Mouse (Mus musculus): Measurements from ENCODE around the gene Fam122b. TPM values are rescaled to one million over a fixed set of nuclear protein-coding genes. Genes with fewer than 3 reads are reported as not detected.

Fam122b gene
- polyA plus RNA-seq, 1 experiment from 2014 or later, result 4.1 TPM

GRCm38 (mm10) chrX:53237971-53238370 is 31.6 kb downstream of the Fam122b start:
- 14% methylated on average over 2 of the region's 2 CpGs for WGBS
- DNase-seq (no peak), ATAC-seq (ENCODE audit: low FRiP score, low TSS enrichment) (no peak)
- Histone ChIP-seq H3K4me2 (ENCODE audit: low read length) (no peak overlapping the region), H3K4me3 (replicated peaks; ENCODE audit: low read depth, low read length) (no peak overlapping the region), H3K9me3 (ENCODE audit: control insufficient read depth, low read length) (no peaks in the 10 kb centered on the region), H3K9ac (replicated peaks; ENCODE audit: low read length) (no peak overlapping the region), H3K27me3 (ENCODE audit: control insufficient read depth, insufficient read depth, low read length) (no peaks in the 10 kb centered on the region), H3K27ac (replicated peaks; ENCODE audit: low read depth, low read length) (no peak overlapping the region), H3K4me1 (ENCODE audit: control insufficient read depth, insufficient read depth, low read length) (no peaks in the 10 kb centered on the region), H3K36me3 (ENCODE audit: control insufficient read depth, insufficient read depth, low read length) (no peaks in the 10 kb centered on the region)

- ATAC-seq (ENCODE audit: low FRiP score, low TSS enrichment) (no peak), DNase-seq (no peak)
- H3K27ac ChIP-seq (replicated peaks; ENCODE audit: low read depth, low read length), result no peak overlapping the region
- no peaks in the 10 kb centered on the region for H3K4me1 ChIP-seq (ENCODE audit: control insufficient read depth, insufficient read depth, low read length)
- no peak overlapping the region for H3K4me2 ChIP-seq (ENCODE audit: low read length)
- H3K9ac ChIP-seq (replicated peaks; ENCODE audit: low read length), result no peak overlapping the region
- no peaks in the 10 kb centered on the region for H3K27me3 ChIP-seq (ENCODE audit: control insufficient read depth, insufficient read depth, low read length)
- WGBS, result 41% methylated on average over 7 of the region's 7 CpGs
- H3K4me3 ChIP-seq (replicated peaks; ENCODE audit: low read depth, low read length), result no peak overlapping the region
- H3K36me3 ChIP-seq (ENCODE audit: control insufficient read depth, insufficient read depth, low read length), result no peaks in the 10 kb centered on the region
- H3K9me3 ChIP-seq (ENCODE audit: control insufficient read depth, low read length), result no peaks in the 10 kb centered on the region
These were observed 33.2 kb downstream of the Fam122b start for GRCm38 (mm10) chrX:53236404-53236803.

DNA sequence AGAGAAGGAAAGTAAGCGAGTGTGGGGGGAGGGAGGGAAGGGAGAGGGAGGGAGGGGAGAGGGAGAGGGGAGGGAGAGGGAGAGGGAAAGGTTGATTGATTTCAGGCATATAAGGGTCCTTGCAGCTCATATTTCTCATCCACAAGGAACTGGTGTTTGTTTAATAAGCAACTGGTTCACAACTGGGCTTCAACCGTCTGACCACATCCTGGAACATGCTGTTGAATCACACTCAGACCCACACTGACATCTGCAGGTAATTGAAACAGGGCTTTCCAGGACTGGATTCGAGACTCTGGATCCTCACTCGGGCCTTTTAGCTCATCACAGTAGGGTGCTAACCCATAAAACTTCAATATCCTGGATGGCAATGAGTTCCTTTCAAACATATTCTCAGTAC is 35.9 kb downstream of the Fam122b start:
- Histone ChIP-seq H3K4me2 (ENCODE audit: low read length) (no peak overlapping the region), H3K27ac (replicated peaks; ENCODE audit: low read depth, low read length) (no peak overlapping the region), H3K9ac (replicated peaks; ENCODE audit: low read length) (no peak overlapping the region), H3K4me1 (ENCODE audit: control insufficient read depth, insufficient read depth, low read length) (no peaks in the 10 kb centered on the region), H3K9me3 (ENCODE audit: control insufficient read depth, low read length) (no peaks in the 10 kb centered on the region), H3K36me3 (ENCODE audit: control insufficient read depth, insufficient read depth, low read length) (no peaks in the 10 kb centered on the region), H3K4me3 (replicated peaks; ENCODE audit: low read depth, low read length) (no peak overlapping the region), H3K27me3 (ENCODE audit: control insufficient read depth, insufficient read depth, low read length) (no peaks in the 10 kb centered on the region)
- ATAC-seq (ENCODE audit: low FRiP score, low TSS enrichment), result no peak
- DNase-seq, result no peak
- WGBS, result 40% methylated on average over 4 of the region's 4 CpGs

- H3K9ac ChIP-seq (replicated peaks; ENCODE audit: low read length), result peak overlapping the region; percentile 29; the same call in 1 of the 2 replicates
- H3K27ac ChIP-seq (replicated peaks; ENCODE audit: low read depth, low read length), result no peak overlapping the region
- no peaks in the 10 kb centered on the region for H3K27me3 ChIP-seq (ENCODE audit: control insufficient read depth, insufficient read depth, low read length)
- H3K4me1 ChIP-seq (ENCODE audit: control insufficient read depth, insufficient read depth, low read length), result no peaks in the 10 kb centered on the region
- H3K36me3 ChIP-seq (ENCODE audit: control insufficient read depth, insufficient read depth, low read length), result no peaks in the 10 kb centered on the region
- H3K4me2 ChIP-seq (ENCODE audit: low read length), result peak overlapping the region; percentile 52
- no peaks in the 10 kb centered on the region for H3K9me3 ChIP-seq (ENCODE audit: control insufficient read depth, low read length)
- 21% methylated on average over 13 of the region's 13 CpGs for WGBS
- peak overlapping the region; percentile 24 for H3K4me3 ChIP-seq (replicated peaks; ENCODE audit: low read depth, low read length)
- ATAC-seq (ENCODE audit: low FRiP score, low TSS enrichment) (no peak), DNase-seq (peak; percentile 65)
These were observed 37.6 kb downstream of the Fam122b start for GRCm38 (mm10) chrX:53231965-53232364.

GRCm38 (mm10) chrX:53224353-53224944 is 45.2 kb downstream of the Fam122b start:
- no peaks in the 10 kb centered on the region for H3K4me1 ChIP-seq (ENCODE audit: control insufficient read depth, insufficient read depth, low read length)
- no peak for ATAC-seq (ENCODE audit: low FRiP score, low TSS enrichment)
- no peak overlapping the region for H3K27ac ChIP-seq (replicated peaks; ENCODE audit: low read depth, low read length)
- no peaks in the 10 kb centered on the region for H3K27me3 ChIP-seq (ENCODE audit: control insufficient read depth, insufficient read depth, low read length)
- no peak overlapping the region for H3K9ac ChIP-seq (replicated peaks; ENCODE audit: low read length)
- H3K36me3 ChIP-seq (ENCODE audit: control insufficient read depth, insufficient read depth, low read length), result no peaks in the 10 kb centered on the region
- H3K4me3 ChIP-seq (replicated peaks; ENCODE audit: low read depth, low read length), result no peak overlapping the region
- no peak overlapping the region for H3K4me2 ChIP-seq (ENCODE audit: low read length)
- no peak for DNase-seq
- 71% methylated on average over 6 of the region's 6 CpGs for WGBS
- no peaks in the 10 kb centered on the region for H3K9me3 ChIP-seq (ENCODE audit: control insufficient read depth, low read length)

DNA sequence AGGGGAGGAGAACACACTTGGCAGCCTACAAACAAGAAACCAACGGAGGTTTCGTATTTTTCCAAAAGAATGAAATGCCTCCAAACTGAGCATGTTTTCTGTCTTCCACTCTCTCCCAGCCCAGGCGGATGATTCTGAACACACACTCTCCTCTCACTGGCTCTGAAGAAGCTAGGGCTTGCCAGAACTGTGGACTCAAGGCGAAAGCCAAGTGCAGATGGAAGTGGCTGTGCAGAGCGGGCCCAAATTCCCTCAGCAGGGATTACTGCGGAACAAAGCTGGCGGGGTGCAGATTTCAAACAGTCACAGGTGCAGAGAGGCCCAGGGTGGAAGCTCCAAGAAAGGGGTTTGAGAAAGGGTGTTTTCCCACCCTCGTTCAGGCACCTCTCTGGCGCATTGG is 48.8 kb downstream of the Fam122b start:
- WGBS, result 76% methylated on average over 9 of the region's 9 CpGs
- no peaks in the 10 kb centered on the region for H3K9me3 ChIP-seq (ENCODE audit: control insufficient read depth, low read length)
- H3K4me3 ChIP-seq (replicated peaks; ENCODE audit: low read depth, low read length), result no peak overlapping the region
- ATAC-seq (ENCODE audit: low FRiP score, low TSS enrichment) (no peak), DNase-seq (no peak)
- no peak overlapping the region for H3K27ac ChIP-seq (replicated peaks; ENCODE audit: low read depth, low read length)
- no peak overlapping the region for H3K4me2 ChIP-seq (ENCODE audit: low read length)
- no peaks in the 10 kb centered on the region for H3K27me3 ChIP-seq (ENCODE audit: control insufficient read depth, insufficient read depth, low read length)
- no peaks in the 10 kb centered on the region for H3K4me1 ChIP-seq (ENCODE audit: control insufficient read depth, insufficient read depth, low read length)
- no peaks in the 10 kb centered on the region for H3K36me3 ChIP-seq (ENCODE audit: control insufficient read depth, insufficient read depth, low read length)
- no peak overlapping the region for H3K9ac ChIP-seq (replicated peaks; ENCODE audit: low read length)

DNA sequence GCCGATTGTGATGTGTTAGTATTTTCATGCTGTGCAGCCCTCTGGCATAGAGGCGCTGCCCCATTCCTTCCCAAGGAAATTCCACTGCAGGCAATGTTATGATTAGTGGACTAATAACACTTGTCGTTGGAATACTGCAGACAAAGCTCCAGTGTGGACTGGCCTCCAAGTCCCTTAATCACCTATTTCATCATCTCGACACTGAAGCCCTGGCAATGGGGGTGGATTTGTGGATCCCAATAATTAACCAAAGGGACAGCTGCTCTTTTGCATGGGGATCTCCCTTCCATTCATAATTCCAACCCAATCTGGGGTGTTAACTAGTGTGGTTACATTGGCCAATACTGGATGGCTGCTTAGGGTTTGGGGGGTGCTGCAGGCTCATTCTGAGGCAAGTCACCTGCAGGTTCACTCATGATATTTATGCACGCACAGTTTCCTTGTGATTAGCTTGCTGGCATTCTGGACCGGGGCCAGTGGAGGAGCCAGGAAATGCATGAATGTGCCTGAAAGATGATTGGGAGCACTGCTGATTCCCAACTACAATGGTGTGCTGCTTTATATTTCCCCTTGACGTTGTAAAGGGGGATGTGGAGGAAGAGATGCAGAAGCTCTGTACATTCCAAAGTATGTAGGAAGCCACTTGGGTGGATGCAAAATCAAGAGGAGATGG is 54.9 kb downstream of the Fam122b start:
- H3K27me3 ChIP-seq (ENCODE audit: control insufficient read depth, insufficient read depth, low read length), result no peaks in the 10 kb centered on the region
- H3K9ac ChIP-seq (replicated peaks; ENCODE audit: low read length), result no peak overlapping the region
- no peak overlapping the region for H3K27ac ChIP-seq (replicated peaks; ENCODE audit: low read depth, low read length)
- no peaks in the 10 kb centered on the region for H3K36me3 ChIP-seq (ENCODE audit: control insufficient read depth, insufficient read depth, low read length)
- no peak overlapping the region for H3K4me2 ChIP-seq (ENCODE audit: low read length)
- DNase-seq (no peak), ATAC-seq (ENCODE audit: low FRiP score, low TSS enrichment) (no peak)
- H3K9me3 ChIP-seq (ENCODE audit: control insufficient read depth, low read length), result no peaks in the 10 kb centered on the region
- no peak overlapping the region for H3K4me3 ChIP-seq (replicated peaks; ENCODE audit: low read depth, low read length)
- H3K4me1 ChIP-seq (ENCODE audit: control insufficient read depth, insufficient read depth, low read length), result no peaks in the 10 kb centered on the region
- 83% methylated on average over 7 of the region's 7 CpGs for WGBS

DNA sequence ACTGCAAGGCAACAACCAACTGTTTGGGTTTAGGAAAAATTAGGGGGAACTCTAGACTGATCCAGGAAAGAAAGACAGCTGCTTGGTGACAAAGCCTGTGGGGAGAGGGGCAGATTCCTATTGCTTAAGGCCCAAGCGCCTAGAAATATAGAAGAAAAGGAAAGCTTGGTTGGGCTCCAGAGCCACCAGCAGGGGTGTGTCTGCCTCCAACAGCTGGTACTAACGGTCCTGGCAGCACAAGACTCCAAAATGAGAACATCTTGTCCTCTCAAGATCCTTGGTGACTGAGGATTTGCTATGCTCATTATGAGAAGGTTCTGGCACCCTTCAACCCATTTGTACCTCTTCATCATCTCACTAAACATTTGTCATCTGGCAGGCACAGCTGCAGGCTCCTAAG is 55.8 kb downstream of the Fam122b start:
- Histone ChIP-seq H3K9me3 (ENCODE audit: control insufficient read depth, low read length) (no peaks in the 10 kb centered on the region), H3K9ac (replicated peaks; ENCODE audit: low read length) (no peak overlapping the region), H3K4me3 (replicated peaks; ENCODE audit: low read depth, low read length) (no peak overlapping the region), H3K27me3 (ENCODE audit: control insufficient read depth, insufficient read depth, low read length) (no peaks in the 10 kb centered on the region), H3K27ac (replicated peaks; ENCODE audit: low read depth, low read length) (no peak overlapping the region), H3K4me2 (ENCODE audit: low read length) (no peak overlapping the region), H3K36me3 (ENCODE audit: control insufficient read depth, insufficient read depth, low read length) (no peaks in the 10 kb centered on the region), H3K4me1 (ENCODE audit: control insufficient read depth, insufficient read depth, low read length) (no peaks in the 10 kb centered on the region)
- no peak for ATAC-seq (ENCODE audit: low FRiP score, low TSS enrichment)
- DNase-seq, result no peak
- 65% methylated on average over 2 of the region's 2 CpGs for WGBS

GRCm38 (mm10) chrX:53212485-53212884 is 57.1 kb downstream of the Fam122b start:
- H3K27ac ChIP-seq (replicated peaks; ENCODE audit: low read depth, low read length), result 0 out of 2 replicates have a peak overlapping the region, but pooled peaks have one; percentile 26
- no peaks in the 10 kb centered on the region for H3K27me3 ChIP-seq (ENCODE audit: control insufficient read depth, insufficient read depth, low read length)
- ATAC-seq (ENCODE audit: low FRiP score, low TSS enrichment) (no peak), DNase-seq (no peak)
- no peak overlapping the region for H3K9ac ChIP-seq (replicated peaks; ENCODE audit: low read length)
- H3K36me3 ChIP-seq (ENCODE audit: control insufficient read depth, insufficient read depth, low read length), result no peaks in the 10 kb centered on the region
- H3K4me3 ChIP-seq (replicated peaks; ENCODE audit: low read depth, low read length), result no peak overlapping the region
- H3K4me2 ChIP-seq (ENCODE audit: low read length), result no peak overlapping the region
- 52% methylated on average over 9 of the region's 9 CpGs for WGBS
- no peaks in the 10 kb centered on the region for H3K4me1 ChIP-seq (ENCODE audit: control insufficient read depth, insufficient read depth, low read length)
- H3K9me3 ChIP-seq (ENCODE audit: control insufficient read depth, low read length), result no peaks in the 10 kb centered on the region
